Mouse (Mus musculus): ENCODE measurements around the gene Ubqln3. TPM values are rescaled to one million over a fixed set of nuclear protein-coding genes. Genes with fewer than 3 reads are reported as not detected.

Ubqln3 gene
- polyA plus RNA-seq, 1 experiment from 2014 or later = not detected

GRCm38 (mm10) chr7:104103913-104104756 is 38.9 kb downstream of the Ubqln3 start:
- 70% methylated on average over 4 of the region's 4 CpGs for WGBS
- H3K9ac ChIP-seq = no peak overlapping the region
- H3K36me3 ChIP-seq (replicated peaks) = no peaks in the 10 kb centered on the region
- H3K4me3 ChIP-seq = no peak overlapping the region
- ATAC-seq (replicated peaks) = no peak
- H3K27ac ChIP-seq = no peak overlapping the region
- no peaks in the 10 kb centered on the region for H3K27me3 ChIP-seq (replicated peaks)
- no peak overlapping the region for H3K4me2 ChIP-seq
- no peaks in the 10 kb centered on the region for H3K4me1 ChIP-seq
- no peaks in the 10 kb centered on the region for H3K9me3 ChIP-seq

Other genes starting within 250 kb of the Ubqln3 start
- gene Olfr64, start 248.8 kb downstream of the Ubqln3 start, polyA plus RNA-seq (2015; fragmentation: Nextera tagmentation; extraction: Ambion mirVana) = not detected in 2 replicates
- gene Olfr65, start 239.8 kb downstream of the Ubqln3 start, polyA plus RNA-seq (2015; fragmentation: Nextera tagmentation; extraction: Ambion mirVana) = not detected in 2 replicates
- not detected in 2 replicates for gene Olfr631, start 214.5 kb downstream of the Ubqln3 start, polyA plus RNA-seq (2015; fragmentation: Nextera tagmentation; extraction: Ambion mirVana)
- not detected in 2 replicates for gene Olfr632, start 208.9 kb downstream of the Ubqln3 start, polyA plus RNA-seq (2015; fragmentation: Nextera tagmentation; extraction: Ambion mirVana)
- not detected in 2 replicates for gene Olfr633, start 198.8 kb downstream of the Ubqln3 start, polyA plus RNA-seq (2015; fragmentation: Nextera tagmentation; extraction: Ambion mirVana)
- gene Olfr635, start 172.1 kb downstream of the Ubqln3 start, polyA plus RNA-seq (2015; fragmentation: Nextera tagmentation; extraction: Ambion mirVana) = 0.01 and 0.03 TPM in 2 replicates
- gene Olfr638, start 144.5 kb downstream of the Ubqln3 start, polyA plus RNA-seq (2015; fragmentation: Nextera tagmentation; extraction: Ambion mirVana) = not detected in 2 replicates
- 0.04 TPM in 1 of 2 replicates, not detected in the other for gene Olfr639, start 126.0 kb downstream of the Ubqln3 start, polyA plus RNA-seq (2015; fragmentation: Nextera tagmentation; extraction: Ambion mirVana)
- not detected in 2 replicates for gene Olfr640, start 117.7 kb downstream of the Ubqln3 start, polyA plus RNA-seq (2015; fragmentation: Nextera tagmentation; extraction: Ambion mirVana)
- not detected in 2 replicates for gene Olfr641, start 107.8 kb downstream of the Ubqln3 start, polyA plus RNA-seq (2015; fragmentation: Nextera tagmentation; extraction: Ambion mirVana)
- not detected in 2 replicates for gene Olfr642, start 90.6 kb downstream of the Ubqln3 start, polyA plus RNA-seq (2015; fragmentation: Nextera tagmentation; extraction: Ambion mirVana)
- not detected in 2 replicates for gene 4930516K23Rik, start 81.8 kb downstream of the Ubqln3 start, polyA plus RNA-seq (2015; fragmentation: Nextera tagmentation; extraction: Ambion mirVana)
- gene Olfr644, start 71.4 kb downstream of the Ubqln3 start, polyA plus RNA-seq (2015; fragmentation: Nextera tagmentation; extraction: Ambion mirVana) = not detected in 2 replicates
- gene Olfr645, start 57.8 kb downstream of the Ubqln3 start, polyA plus RNA-seq (2015; fragmentation: Nextera tagmentation; extraction: Ambion mirVana) = not detected in 2 replicates
- gene Olfr646, start 38.4 kb downstream of the Ubqln3 start, polyA plus RNA-seq (2015; fragmentation: Nextera tagmentation; extraction: Ambion mirVana) = not detected in 2 replicates
- not detected in 2 replicates for gene Ubqln5, start 13.5 kb downstream of the Ubqln3 start, polyA plus RNA-seq (2015; fragmentation: Nextera tagmentation; extraction: Ambion mirVana)
- not detected in 2 replicates for gene Olfr643, start 5.9 kb downstream of the Ubqln3 start, polyA plus RNA-seq (2015; fragmentation: Nextera tagmentation; extraction: Ambion mirVana)
- not detected in 2 replicates for gene Ubqlnl, start 7.3 kb upstream of the Ubqln3 start, polyA plus RNA-seq (2015; fragmentation: Nextera tagmentation; extraction: Ambion mirVana)
- not detected in 2 replicates for gene Olfm5, start 21.6 kb upstream of the Ubqln3 start, polyA plus RNA-seq (2015; fragmentation: Nextera tagmentation; extraction: Ambion mirVana)
- gene Olfr648, start 40.1 kb upstream of the Ubqln3 start, polyA plus RNA-seq (2015; fragmentation: Nextera tagmentation; extraction: Ambion mirVana) = 0.38 and 0.56 TPM in 2 replicates
- gene Olfr649, start 52.7 kb upstream of the Ubqln3 start, polyA plus RNA-seq (2015; fragmentation: Nextera tagmentation; extraction: Ambion mirVana) = not detected in 2 replicates
- gene Trim6, start 75.5 kb upstream of the Ubqln3 start, polyA plus RNA-seq (2015; fragmentation: Nextera tagmentation; extraction: Ambion mirVana) = 0.24 and 0.31 TPM in 2 replicates
- gene Trim34a, start 101.2 kb upstream of the Ubqln3 start, polyA plus RNA-seq (2015; fragmentation: Nextera tagmentation; extraction: Ambion mirVana) = 0.94 and 1.2 TPM in 2 replicates
- gene Trim5, start 144.8 kb upstream of the Ubqln3 start, polyA plus RNA-seq (2015; fragmentation: Nextera tagmentation; extraction: Ambion mirVana) = 0.15 and 0.30 TPM in 2 replicates
- 1.3 and 2.1 TPM in 2 replicates for gene Trim12a, start 172.2 kb upstream of the Ubqln3 start, polyA plus RNA-seq (2015; fragmentation: Nextera tagmentation; extraction: Ambion mirVana)
- not detected in 2 replicates for gene Trim34b, start 186.2 kb upstream of the Ubqln3 start, polyA plus RNA-seq (2015; fragmentation: Nextera tagmentation; extraction: Ambion mirVana)
- 1.5 and 2.0 TPM in 2 replicates for gene Trim12c, start 210.1 kb upstream of the Ubqln3 start, polyA plus RNA-seq (2015; fragmentation: Nextera tagmentation; extraction: Ambion mirVana)
- 0.05 TPM in 1 of 2 replicates, not detected in the other for gene Trim30b, start 226.6 kb upstream of the Ubqln3 start, polyA plus RNA-seq (2015; fragmentation: Nextera tagmentation; extraction: Ambion mirVana)

All from midbrain, embryonic 15.5 days (tissue).